Mouse (Mus musculus) testis, adult 2 months (tissue): ENCODE results near the gene Chmp5. TPM values are rescaled to one million over a fixed set of nuclear protein-coding genes. Genes with fewer than 3 reads are reported as not detected.

ENCODE experiments used
- H3K27ac ChIP-seq: fragments of 200-500 bp; 2 replicates; pipeline ENCODE4 v1.5.1; 2012; ENCODE audit warnings: low read depth, low read length; ENCODE audit not compliant: control insufficient read depth, insufficient read depth
- H3K27me3 ChIP-seq: fragments of 200-500 bp; 2 replicates; pipeline ENCODE4 v1.6.1; 2012; ENCODE audit warnings: mild to moderate bottlenecking, low read length, moderate library complexity; ENCODE audit not compliant: control insufficient read depth, insufficient read depth
- H3K36me3 ChIP-seq: fragments of 200-500 bp; 2 replicates; pipeline ENCODE4 v1.6.1; 2012; ENCODE audit warnings: mild to moderate bottlenecking, low read length; ENCODE audit not compliant: control insufficient read depth, insufficient read depth
- H3K4me1 ChIP-seq: fragments of 200-500 bp; 2 replicates; pipeline ENCODE4 v1.6.1; 2012; ENCODE audit warnings: low read length; ENCODE audit not compliant: control insufficient read depth, insufficient read depth
- H3K4me3 ChIP-seq: fragments of 200-500 bp; 2 replicates; pipeline ENCODE4 v1.5.1; 2012; ENCODE audit warnings: low read depth, mild to moderate bottlenecking, low read length, moderate library complexity, mixed read lengths; ENCODE audit not compliant: control insufficient read depth
- CTCF ChIP-seq: fragments of 200-500 bp; IDR thresholded peaks from 2 replicates; pipeline ENCODE4 v1.5.1; 2012; ENCODE audit warnings: low read depth, mild to moderate bottlenecking, inconsistent platforms, low read length, moderate library complexity; ENCODE audit not compliant: control insufficient read depth, insufficient read depth, insufficient replicate concordance
- POLR2A ChIP-seq: fragments of 200-500 bp; IDR thresholded peaks from 2 replicates; pipeline ENCODE4 v1.6.1; 2012; ENCODE audit warnings: low read depth, mild to moderate bottlenecking, inconsistent platforms, low read length, moderate library complexity; ENCODE audit not compliant: control insufficient read depth
- polyA plus RNA-seq: library from polyadenylated mRNA; depleted of rRNA; stranded (reverse); fragments of >200 nt; gene quantifications from 2 replicates; pipeline ENCODE4 v1.2.3, GENCODE M21; 2012

Chmp5 gene
- polyA plus RNA-seq, 1 experiment, result 18.0 TPM

DNA sequence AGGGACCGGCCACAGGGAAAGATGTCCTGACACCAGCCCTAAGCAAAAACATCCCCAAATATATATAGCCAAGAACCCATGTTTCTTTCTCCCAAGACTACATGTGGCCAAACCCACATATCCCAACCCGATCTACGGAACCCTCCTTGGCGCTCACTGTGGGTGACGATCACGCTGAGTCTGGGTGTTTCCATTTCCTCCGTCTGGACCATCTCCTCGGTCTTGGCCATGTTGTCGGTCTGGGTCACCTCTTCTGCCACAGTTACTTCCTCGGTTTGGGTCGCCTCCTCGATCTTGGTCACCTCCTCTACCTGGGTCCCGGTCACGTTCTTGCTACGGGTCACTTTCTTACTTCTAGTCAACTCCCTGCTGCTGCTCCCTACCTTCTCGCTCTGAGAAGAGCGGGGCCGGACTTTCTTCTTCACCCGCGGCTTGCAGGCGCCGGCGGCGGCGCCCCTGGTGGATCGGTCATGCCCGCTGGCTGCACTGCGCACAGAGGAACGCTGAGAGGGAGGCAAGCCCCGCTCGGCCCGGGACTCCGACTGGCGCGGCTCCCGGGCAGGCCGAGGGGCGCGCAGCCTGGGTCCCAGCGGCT lies 545 bp upstream of the Chmp5 start:
- H3K4me3 ChIP-seq, result peak overlapping the region; percentile 86
- H3K4me1 ChIP-seq, result no peaks in the 10 kb centered on the region
- H3K36me3 ChIP-seq, result no peaks in the 10 kb centered on the region; the same call in none of the 2 replicates
- H3K27me3 ChIP-seq, result no peaks in the 10 kb centered on the region
- TF ChIP-seq POLR2A (no peak), CTCF (no peak)
- peak overlapping the region; percentile 68 for H3K27ac ChIP-seq

DNA sequence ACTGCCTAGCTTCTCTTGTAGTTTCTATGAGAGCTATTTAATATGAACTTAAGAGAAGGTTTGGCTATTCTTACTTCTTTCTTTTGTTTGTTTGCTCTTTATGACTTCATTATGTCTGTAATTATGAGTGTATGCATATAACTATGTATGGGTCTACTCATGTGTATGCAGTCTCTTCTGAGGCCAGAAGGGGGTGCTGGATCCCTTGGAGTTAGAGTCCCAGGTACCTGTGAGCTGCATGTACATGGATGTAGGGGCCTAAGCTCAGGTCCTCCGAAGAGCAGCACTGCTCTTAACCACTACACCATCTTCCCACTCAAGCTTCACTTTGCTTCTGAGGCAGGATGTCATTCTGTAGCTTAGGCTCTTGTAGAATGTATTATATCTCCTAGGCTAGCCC lies 5.3 kb downstream of the Chmp5 start:
- Histone ChIP-seq H3K27me3 (no peaks in the 10 kb centered on the region), H3K4me1 (no peaks in the 10 kb centered on the region), H3K36me3 (no peaks in the 10 kb centered on the region; the same call in none of the 2 replicates), H3K27ac (no peak overlapping the region), H3K4me3 (no peak overlapping the region)
- TF ChIP-seq POLR2A (no peak), CTCF (peak; percentile 36; the same call in 1 of the 2 replicates)

DNA sequence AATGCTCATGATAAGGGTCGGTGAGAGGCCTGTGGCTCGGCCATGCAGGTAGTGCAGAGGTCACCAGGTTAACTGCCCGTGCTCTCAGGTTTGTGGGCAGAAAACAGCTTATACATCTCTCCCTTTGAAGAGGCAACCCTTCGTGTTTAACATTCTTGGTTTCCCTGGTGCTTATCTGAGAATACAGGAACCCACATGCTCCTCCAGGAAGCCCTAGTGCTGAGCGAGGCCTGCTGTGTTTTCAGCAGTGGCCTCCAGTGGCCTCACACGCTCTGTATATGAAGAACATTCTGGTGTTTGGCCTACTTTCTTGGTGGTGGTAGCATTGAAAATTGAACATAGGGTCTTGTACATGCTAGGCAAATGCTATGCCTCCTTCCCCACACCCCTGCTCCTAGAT lies 7.7 kb downstream of the Chmp5 start:
- no peaks in the 10 kb centered on the region for H3K4me1 ChIP-seq
- no peak for TF ChIP-seq POLR2A
- no peak for TF ChIP-seq CTCF
- no peak overlapping the region for H3K27ac ChIP-seq
- no peaks in the 10 kb centered on the region for H3K27me3 ChIP-seq
- H3K4me3 ChIP-seq, result no peak overlapping the region
- peaks cover 1% of the 10 kb centered on the region; the same call in 1 of the 2 replicates for H3K36me3 ChIP-seq

DNA sequence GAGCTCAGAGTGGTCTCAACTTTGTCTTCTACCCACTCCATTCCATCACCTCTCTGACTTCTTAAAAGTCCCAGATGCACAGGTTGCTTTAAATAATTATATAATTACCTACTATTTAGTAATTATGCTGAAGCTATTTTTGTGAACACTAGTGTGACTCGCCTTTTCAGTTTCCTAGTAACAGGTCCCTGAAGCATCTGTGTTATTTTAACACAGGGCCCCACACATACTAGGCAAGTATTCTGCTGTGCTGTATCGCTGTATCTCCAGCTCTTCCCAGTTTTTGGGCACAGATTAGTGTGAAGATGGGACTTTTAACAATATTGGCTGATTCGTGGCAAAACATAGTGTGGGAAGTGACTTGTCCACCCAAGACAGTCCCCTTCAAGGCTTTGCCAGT lies 15.3 kb downstream of the Chmp5 start:
- no peak overlapping the region for H3K27ac ChIP-seq
- peaks cover 1% of the 10 kb centered on the region; the same call in 1 of the 2 replicates for H3K36me3 ChIP-seq
- H3K4me1 ChIP-seq, result no peaks in the 10 kb centered on the region
- TF ChIP-seq POLR2A (no peak), CTCF (no peak)
- no peak overlapping the region for H3K4me3 ChIP-seq
- no peaks in the 10 kb centered on the region for H3K27me3 ChIP-seq

DNA sequence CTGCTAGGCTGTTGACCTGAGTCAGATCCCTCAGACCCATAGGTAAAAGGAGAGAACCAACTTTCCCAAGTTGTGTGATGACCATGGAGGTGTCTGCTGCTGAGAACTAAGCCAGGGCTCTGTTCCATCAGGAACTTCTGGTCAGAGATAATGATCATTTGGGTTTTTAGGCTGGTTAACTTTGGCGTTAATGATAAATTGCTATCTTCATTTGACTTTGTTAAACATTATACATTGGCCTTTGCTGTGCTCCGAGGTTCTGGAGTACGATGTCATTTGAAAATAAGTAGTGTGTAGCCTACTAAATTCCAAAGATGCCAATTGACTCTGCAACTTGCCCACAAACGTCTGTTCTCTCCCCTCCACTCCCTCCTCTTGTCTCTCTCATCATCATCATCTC lies 21.0 kb downstream of the Chmp5 start:
- Histone ChIP-seq H3K4me3 (peak overlapping the region; percentile 1; the same call in 1 of the 2 replicates), H3K27me3 (no peaks in the 10 kb centered on the region), H3K4me1 (peaks cover 7% of the 10 kb centered on the region), H3K27ac (no peak overlapping the region), H3K36me3 (no peaks in the 10 kb centered on the region)
- no peak for TF ChIP-seq POLR2A
- TF ChIP-seq CTCF, result no peak

DNA sequence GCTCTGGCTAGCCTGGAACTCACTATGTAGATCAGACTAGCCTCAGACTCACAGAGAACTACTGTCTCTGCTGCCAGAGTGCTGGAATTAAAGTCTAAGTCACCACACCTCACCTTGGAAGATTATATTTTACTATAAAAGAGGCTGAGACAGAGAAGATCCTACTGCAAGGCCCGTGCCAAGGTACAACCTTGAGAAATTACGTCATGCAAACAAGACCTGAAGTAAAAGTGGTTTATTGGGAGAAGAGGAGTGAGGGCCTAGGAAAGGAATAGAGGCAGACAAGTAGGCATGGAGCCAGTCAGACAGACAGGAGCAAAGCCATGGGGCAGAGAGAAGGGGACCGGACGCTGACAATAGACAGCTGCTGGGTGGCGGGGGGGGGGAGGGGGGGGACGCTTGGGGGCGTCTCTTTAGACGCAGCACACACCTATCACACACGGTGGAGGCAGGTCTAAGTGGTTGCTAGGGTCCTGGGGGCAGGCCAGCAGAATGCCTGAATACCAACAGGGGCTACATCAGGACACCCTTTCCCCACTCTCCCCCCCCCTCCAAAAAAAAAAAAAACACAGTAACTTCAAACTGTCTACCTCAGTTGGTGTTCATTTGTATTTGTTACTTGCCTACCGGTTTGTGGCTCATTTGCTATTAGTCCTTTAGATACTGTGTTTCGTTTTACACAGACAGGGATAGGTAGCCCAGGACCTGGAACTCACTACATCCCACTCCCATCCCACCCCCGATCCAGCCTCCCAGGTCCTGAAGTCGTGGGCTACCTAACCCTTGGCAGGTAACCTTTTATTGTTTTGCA lies 21.8 kb downstream of the Chmp5 start:
- TF ChIP-seq POLR2A, result no peak
- TF ChIP-seq CTCF, result no peak
- peak overlapping the region; percentile 96 for H3K27ac ChIP-seq
- H3K4me3 ChIP-seq, result peak overlapping the region; percentile 99
- no peaks in the 10 kb centered on the region for H3K27me3 ChIP-seq
- peaks cover 7% of the 10 kb centered on the region for H3K4me1 ChIP-seq
- H3K36me3 ChIP-seq, result no peaks in the 10 kb centered on the region

DNA sequence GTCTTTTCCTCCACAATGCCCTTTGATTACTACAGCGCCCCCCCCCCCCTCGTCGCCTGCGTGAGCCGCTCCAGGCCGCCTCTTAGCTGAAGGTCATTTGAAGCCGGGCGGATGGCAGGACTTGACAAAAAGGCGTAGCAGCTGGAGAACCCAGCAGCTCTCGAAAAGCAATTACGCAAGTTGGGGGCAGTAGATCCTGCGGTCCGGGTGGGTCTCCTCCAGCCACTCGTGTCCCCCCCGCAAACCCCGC lies 22.3 kb downstream of the Chmp5 start:
- TF ChIP-seq POLR2A, result no peak
- no peak for TF ChIP-seq CTCF
- no peaks in the 10 kb centered on the region for H3K27me3 ChIP-seq

More for the DNA sequence above, 22.3 kb downstream of the Chmp5 start:
- Histone ChIP-seq H3K36me3 (no peaks in the 10 kb centered on the region), H3K4me1 (peaks cover 7% of the 10 kb centered on the region), H3K4me3 (peak overlapping the region; percentile 99), H3K27ac (peak overlapping the region; percentile 96)
